Mouse (Mus musculus) adrenal gland, postnatal 4 days (tissue): ENCODE data around the gene Vmn1r229. TPM values are rescaled to one million over a fixed set of nuclear protein-coding genes. Genes with fewer than 3 reads are reported as not detected.

ENCODE experiments used
- DNase-seq, 2 experiments: peaks; one replicate each; pipeline ENCODE4 v3.0.0; 2021 to 2022; ENCODE audit warnings: low spot score in 2 of 2, mixed read lengths in 2 of 2
- long read RNA-seq, 2 experiments: library from polyadenylated mRNA; stranded (forward); transcript quantifications; one replicate each; pipeline ENCODE4 v2.0.0; 2021
- total RNA-seq, 2 experiments: library from RNA; stranded (reverse); gene quantifications; 2 replicates each; pipeline ENCODE4 v1.2.3; 2021

Vmn1r229 gene
- not detected for total RNA-seq
- long read RNA-seq, experiment 1, result 0 reads
- long read RNA-seq, experiment 2, result 0 reads

DNA sequence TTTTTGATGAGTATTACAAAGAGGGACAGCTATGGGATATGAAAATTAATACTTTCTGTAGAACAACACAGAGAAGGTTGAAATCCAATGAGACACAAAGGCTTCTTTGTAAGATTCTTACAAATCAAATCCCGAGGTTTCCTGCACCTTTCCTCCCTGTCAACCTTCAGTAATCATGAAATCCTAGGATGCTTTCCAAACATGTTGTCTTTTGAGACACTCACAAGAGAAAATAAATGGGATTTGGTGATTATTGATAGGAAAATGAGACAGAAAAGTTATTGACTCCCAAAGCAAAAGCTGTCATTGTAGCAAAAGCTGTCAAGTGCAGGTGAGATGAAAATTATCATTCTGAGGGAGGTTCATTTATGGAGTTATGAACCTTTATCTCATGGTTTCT is at the start of gene Vmn1r229:
Gene Vmn1r229 (plus strand): TSS at position 301 of the 400 bp plus-strand sequence.
- DNase-seq, result no peak

DNA sequence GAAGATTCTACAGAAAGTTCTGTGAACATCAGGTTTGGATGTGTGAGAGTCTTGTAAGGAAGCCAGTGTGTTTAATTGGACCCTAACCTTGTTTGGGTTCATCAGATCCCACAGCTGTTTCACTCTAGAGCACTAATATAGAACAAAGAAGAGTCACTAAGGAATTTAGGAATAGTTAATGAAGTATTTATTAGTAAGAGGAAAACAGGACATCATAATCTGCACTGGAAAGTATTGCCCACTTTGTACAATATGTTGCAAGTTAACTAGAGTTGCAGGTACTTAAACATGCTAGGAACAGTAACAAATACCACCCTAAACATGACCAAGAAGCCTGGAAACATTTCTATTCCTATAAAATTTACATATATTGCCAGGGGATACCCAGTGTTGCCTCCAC is 25.3 kb upstream of the Vmn1r229 start, which contains the start of gene Vmn1r228:
Gene Vmn1r228 (minus strand): TSS at position 101 of the 400 bp plus-strand sequence.
- no peak for DNase-seq

DNA sequence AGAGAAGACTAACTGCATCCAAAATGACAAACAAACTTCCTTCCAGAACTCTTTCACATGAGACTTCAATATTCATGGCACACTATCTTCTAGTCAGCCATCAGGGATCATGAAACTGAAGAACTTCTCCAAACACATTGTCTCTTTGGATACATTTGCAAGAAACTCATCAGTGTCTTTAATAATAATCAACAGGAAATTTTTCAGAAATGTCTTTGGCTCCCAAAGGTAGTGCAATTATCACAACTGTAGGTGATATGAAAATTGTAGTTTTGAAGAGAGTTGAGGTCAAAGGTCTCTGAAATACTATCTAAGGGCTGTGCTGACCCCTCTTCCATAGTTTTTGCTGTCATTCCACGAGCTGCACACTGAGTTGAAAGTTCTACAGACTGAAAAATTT is 28.8 kb downstream of the Vmn1r229 start, which contains the start of gene Vmn1r230:
Gene Vmn1r230 (plus strand): TSS at position 301 of the 400 bp plus-strand sequence.
- DNase-seq, result no peak

Other genes with a start within 250 kb of the Vmn1r229 start
- not detected for gene Vmn2r109, start 246.8 kb upstream of the Vmn1r229 start, total RNA-seq
- not detected for gene Vmn2r110, start 215.1 kb upstream of the Vmn1r229 start, total RNA-seq
- gene Fpr-rs3, start 186.7 kb upstream of the Vmn1r229 start, total RNA-seq, result not detected
- not detected for gene Vmn1r226, start 128.7 kb upstream of the Vmn1r229 start, total RNA-seq
- not detected for gene Vmn1r227, start 81.7 kb upstream of the Vmn1r229 start, total RNA-seq
- gene Vmn1r228, start 25.4 kb upstream of the Vmn1r229 start, total RNA-seq, result not detected
- gene Vmn1r230, start 28.9 kb downstream of the Vmn1r229 start, total RNA-seq, result not detected
- not detected for gene Vmn1r231, start 93.5 kb downstream of the Vmn1r229 start, total RNA-seq
- not detected for gene Vmn1r232, start 108.2 kb downstream of the Vmn1r229 start, total RNA-seq
- gene Ppp2r1a, start 133.8 kb downstream of the Vmn1r229 start, total RNA-seq, result 100 to 1,000 TPM; 340 to 365 TPM
- not detected for gene Vmn1r233, start 184.9 kb downstream of the Vmn1r229 start, total RNA-seq
- 10 to 100 TPM; 31.5 to 32.3 TPM for gene Zfp160, start 197.3 kb downstream of the Vmn1r229 start, total RNA-seq